Mouse (Mus musculus): Measurements from ENCODE around the gene Fam196b.

DNA sequence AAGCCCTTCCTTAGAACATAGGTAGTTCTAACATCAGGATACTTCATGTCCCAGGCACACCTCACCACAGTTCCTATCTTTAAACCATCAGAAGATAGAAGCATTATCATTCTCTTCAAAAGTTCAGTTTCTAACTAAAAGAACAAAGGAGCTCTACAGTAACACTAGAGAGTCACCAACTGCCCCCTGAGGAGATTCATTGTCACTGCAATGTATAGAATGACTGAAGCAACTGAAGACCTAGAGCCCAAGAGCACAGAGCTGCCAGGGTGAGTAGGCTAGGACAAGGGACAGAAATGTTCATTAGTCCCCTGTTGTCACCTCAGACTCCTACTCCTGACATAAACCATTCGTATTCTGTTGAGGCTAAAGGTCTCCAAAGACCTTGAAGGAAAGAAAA, 152.4 kb downstream of the Fam196b start:
- TF ChIP-seq CHD2 (IDR thresholded peaks at IDR 0.05; ENCODE audit: low read depth, low read length) (no peak), HCFC1 (IDR thresholded peaks at IDR 0.05; ENCODE audit: borderline replicate concordance, insufficient read depth, low read length) (no peak), ZNF384 (IDR thresholded peaks at IDR 0.05; ENCODE audit: low read depth, low read length) (no peak), MAFK (IDR thresholded peaks at IDR 0.05; ENCODE audit: insufficient read depth, low read depth, low read length) (no peak)

All from ES-E14 (cell line).